Mouse (Mus musculus): ENCODE measurements around the gene Fundc1.

DNA sequence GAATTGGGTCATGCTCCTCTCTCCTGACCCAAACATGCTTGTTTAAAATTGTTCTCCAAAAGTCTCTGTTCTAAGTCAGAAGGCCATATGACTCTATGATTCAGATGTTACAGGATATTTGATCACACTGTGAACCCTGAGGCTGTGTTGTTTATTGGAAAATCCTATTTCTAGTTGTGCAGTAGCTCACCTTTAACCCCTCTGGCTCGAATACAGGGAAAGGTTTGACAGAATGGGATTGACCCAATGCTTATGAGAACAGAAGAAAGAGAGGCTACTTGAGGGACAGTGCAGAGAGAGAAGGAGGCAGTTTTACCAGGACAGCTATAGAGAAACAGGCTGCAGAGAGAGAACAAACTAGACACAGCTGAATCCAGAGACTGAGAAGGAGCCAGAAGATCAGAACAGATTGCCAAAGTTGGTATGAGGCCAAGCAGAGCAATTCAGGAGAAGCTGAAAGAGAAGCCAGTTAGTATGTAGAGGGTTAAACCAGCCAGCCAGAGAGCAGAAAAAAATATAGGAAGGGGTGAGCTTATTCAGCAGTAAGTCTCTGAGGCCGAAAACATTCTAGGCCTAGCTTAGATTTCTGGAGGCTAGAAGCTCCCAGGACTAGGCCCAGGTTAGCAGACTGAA, 27.1 kb downstream of the Fundc1 start:
- TF ChIP-seq POLR2A (IDR thresholded peaks at IDR 0.05; ENCODE audit: insufficient read length, low read depth) = no peak
- no peak for TF ChIP-seq POLR2AphosphoS2 (IDR thresholded peaks at IDR 0.05; ENCODE audit: insufficient read length, low read depth)
- TF ChIP-seq REST (IDR thresholded peaks at IDR 0.05; ENCODE audit: insufficient read depth, insufficient read length) = no peak
- no peak for TF ChIP-seq E2F4 (IDR thresholded peaks at IDR 0.05; ENCODE audit: insufficient read depth)
- no peak for TF ChIP-seq CEBPB (IDR thresholded peaks at IDR 0.05; ENCODE audit: insufficient read depth, poor library complexity, severe bottlenecking)
- TF ChIP-seq TCF12 (IDR thresholded peaks at IDR 0.05; ENCODE audit: insufficient read depth, poor library complexity, severe bottlenecking) = no peak
- no peak for TF ChIP-seq MYOD1 (IDR thresholded peaks at IDR 0.05; ENCODE audit: control insufficient read depth in 1 of 3, insufficient read length in 2 of 3, low read depth in 2 of 3)
- TF ChIP-seq USF1 (IDR thresholded peaks at IDR 0.05; ENCODE audit: low read depth) = no peak
- TF ChIP-seq MAX (IDR thresholded peaks at IDR 0.05; ENCODE audit: low read depth) = no peak

Data from myocyte (in vitro differentiated cells).